Mouse (Mus musculus): Measurements from ENCODE around the gene Tiprl. TPM values are rescaled to one million over a fixed set of nuclear protein-coding genes. Genes with fewer than 3 reads are reported as not detected.

Tiprl gene
- total RNA-seq, 2 experiments from 2014 or later = 49.4 to 50.8 TPM

- intact Hi-C loops (cut with DNase I) = no loop called here
- DNase-seq = no peak
These were observed 52.6 kb downstream of the Tiprl start for GRCm38 (mm10) chr1:165184178-165184577.

GRCm38 (mm10) chr1:165183400-165183799, 53.4 kb downstream of the Tiprl start:
- no peak for DNase-seq
- intact Hi-C loops (cut with DNase I) = no loop called here

DNA sequence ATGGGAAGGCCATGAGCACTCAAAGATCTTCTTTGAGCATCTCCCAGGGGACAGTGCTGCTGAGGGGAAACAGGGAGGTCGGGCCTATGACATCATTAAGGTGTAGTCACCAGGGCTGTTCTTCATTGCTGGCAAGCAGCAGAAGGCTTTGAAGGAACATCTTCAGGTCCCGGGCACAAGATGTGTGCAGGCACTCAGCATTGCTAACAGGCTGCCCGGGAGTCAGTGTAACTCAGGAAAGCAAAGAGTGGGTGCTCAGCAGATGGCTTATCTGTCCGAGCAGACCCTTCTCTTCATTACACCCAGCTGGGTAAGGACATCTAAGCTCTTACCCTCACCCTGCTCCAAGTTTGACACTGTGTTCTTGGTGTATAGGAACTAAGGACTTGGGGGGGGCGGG, 57.5 kb downstream of the Tiprl start:
- intact Hi-C loops (cut with DNase I) = no loop called here
- no peak for DNase-seq

GRCm38 (mm10) chr1:165178075-165178474, 58.7 kb downstream of the Tiprl start:
- intact Hi-C loops (cut with DNase I) = no loop called here
- no peak for DNase-seq

- DNase-seq = no peak
- intact Hi-C loops (cut with DNase I) = no loop called here
These were observed 62.7 kb downstream of the Tiprl start for GRCm38 (mm10) chr1:165174059-165174616.

DNA sequence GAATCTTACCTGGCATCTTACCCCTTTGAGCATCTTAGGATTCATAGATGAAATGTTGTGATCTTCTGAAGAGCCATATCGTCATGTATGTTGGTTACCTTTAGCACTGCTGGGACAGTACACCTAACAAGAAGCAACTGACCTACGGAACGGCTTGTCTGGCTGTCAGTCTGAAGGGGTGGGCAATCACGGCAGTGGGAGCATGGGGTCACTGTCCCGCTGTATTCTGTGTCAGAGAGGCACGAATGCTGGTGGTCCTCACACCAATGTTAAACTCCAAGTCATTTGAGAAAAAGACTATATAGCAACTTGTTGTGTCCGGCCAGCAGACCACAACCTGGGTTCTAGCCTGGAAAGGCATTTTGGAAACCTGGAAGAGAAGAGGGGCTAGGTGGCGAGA, 65.5 kb downstream of the Tiprl start:
- no peak for DNase-seq
- intact Hi-C loops (cut with DNase I) = no loop called here

DNA sequence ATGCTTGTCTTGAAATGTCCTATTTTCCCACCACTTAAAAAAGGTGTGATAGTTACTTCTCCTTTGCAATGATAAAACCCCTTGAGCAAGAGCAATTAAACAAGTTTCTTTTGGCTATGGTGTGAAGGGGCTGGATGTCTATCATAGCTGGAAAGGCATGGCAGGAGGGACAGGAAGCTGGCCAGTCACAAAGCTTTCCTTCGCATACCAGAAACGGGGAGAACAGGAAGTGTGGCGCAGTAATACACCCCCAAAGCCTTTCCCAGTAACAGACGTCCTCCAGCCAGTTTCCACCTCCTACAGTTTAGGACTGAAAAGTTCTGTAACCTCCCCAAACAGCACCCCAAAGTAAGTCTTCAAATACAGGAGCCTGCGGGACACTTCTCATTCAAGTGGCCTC, 66.6 kb downstream of the Tiprl start:
- intact Hi-C loops (cut with DNase I) = no loop called here

GRCm38 (mm10) chr1:165169462-165169861, 67.3 kb downstream of the Tiprl start:
- no peak for DNase-seq
- intact Hi-C loops (cut with DNase I) = no loop called here

More for the DNA sequence above, 66.6 kb downstream of the Tiprl start:
- DNase-seq = no peak

GRCm38 (mm10) chr1:165164920-165165319, 71.9 kb downstream of the Tiprl start:
- DNase-seq = no peak
- intact Hi-C loops (cut with DNase I) = no loop called here

Other genes starting within 250 kb of the Tiprl start
- not detected for gene Tbx19, start 76.2 kb downstream of the Tiprl start, total RNA-seq (2021)
- 10 to 100 TPM; 16.8 to 18.4 TPM for gene Sft2d2, start 42.6 kb downstream of the Tiprl start, total RNA-seq (2021)
- 1 to 10 TPM; 5.7 to 8.1 TPM for gene Gpr161, start 58.8 kb upstream of the Tiprl start, total RNA-seq (2021)
- gene Dcaf6, start 223.5 kb upstream of the Tiprl start, total RNA-seq (2021) = 10 to 100 TPM; 76.3 to 77.7 TPM
- gene Mpc2, start 223.6 kb upstream of the Tiprl start, total RNA-seq (2021) = 100 to 1,000 TPM; 403 to 412 TPM
- under 1 TPM in 1 of 2 experiments, not detected in 1; 0.20 TPM for gene Adcy10, start 248.2 kb upstream of the Tiprl start, total RNA-seq (2021)